Mouse (Mus musculus) B cell, adult (primary cell): ENCODE data around the gene 1110059E24Rik. TPM values are rescaled to one million over a fixed set of nuclear protein-coding genes. Genes with fewer than 3 reads are reported as not detected.

ENCODE experiments used
- total RNA-seq: library from RNA; stranded (reverse); gene quantifications from 4 replicates; pipeline ENCODE4 v1.2.4, GENCODE M21; 2023; ENCODE audit not compliant: inconsistent age

1110059E24Rik gene
- 135 to 155 TPM (median 148 TPM) in 4 replicates for total RNA-seq

DNA sequence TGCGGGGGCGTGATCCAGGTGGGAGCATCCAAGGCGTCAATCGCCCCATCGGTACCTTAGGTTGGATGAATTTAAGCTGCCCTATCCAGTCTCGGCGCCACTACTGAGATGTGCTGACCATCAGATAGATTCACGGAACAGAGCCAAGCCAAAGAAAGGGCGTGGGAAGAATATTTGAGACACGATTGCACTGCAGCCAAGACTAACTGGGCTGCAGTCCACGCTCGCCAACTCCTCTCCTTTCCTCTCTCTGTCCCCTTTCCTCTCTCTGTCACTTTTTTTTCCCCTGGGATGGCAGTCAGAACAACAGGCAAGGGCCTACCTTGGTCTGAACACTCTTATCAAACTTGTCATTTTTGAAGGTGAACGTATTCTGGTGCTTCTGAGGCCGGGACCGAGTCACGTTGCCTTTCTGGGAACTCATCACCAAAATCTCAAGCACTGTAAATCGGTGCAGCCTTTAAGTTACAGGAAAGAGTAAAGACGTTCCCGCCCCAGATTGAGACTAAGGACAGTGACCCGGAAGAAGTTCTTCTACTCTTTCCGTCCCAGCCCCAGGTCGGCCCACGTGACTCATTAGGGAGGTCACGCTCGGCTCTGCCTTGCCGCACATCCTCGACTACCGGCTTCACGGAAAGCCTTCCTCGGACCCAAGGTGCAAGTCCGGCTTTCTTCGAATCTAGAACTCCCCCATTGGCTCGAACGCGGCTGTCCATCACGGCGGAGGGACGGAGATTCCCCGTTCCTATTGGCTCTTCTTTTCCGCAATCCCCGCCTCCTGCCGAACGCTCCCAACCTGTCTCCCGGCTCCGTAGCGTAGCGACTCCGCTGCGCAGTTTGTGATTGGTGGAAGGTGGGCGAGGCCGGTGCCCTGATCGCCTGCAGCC is at the start of gene 1110059E24Rik:
Gene 1110059E24Rik (minus strand): TSS at position 692 of the 887 bp plus-strand sequence.

DNA sequence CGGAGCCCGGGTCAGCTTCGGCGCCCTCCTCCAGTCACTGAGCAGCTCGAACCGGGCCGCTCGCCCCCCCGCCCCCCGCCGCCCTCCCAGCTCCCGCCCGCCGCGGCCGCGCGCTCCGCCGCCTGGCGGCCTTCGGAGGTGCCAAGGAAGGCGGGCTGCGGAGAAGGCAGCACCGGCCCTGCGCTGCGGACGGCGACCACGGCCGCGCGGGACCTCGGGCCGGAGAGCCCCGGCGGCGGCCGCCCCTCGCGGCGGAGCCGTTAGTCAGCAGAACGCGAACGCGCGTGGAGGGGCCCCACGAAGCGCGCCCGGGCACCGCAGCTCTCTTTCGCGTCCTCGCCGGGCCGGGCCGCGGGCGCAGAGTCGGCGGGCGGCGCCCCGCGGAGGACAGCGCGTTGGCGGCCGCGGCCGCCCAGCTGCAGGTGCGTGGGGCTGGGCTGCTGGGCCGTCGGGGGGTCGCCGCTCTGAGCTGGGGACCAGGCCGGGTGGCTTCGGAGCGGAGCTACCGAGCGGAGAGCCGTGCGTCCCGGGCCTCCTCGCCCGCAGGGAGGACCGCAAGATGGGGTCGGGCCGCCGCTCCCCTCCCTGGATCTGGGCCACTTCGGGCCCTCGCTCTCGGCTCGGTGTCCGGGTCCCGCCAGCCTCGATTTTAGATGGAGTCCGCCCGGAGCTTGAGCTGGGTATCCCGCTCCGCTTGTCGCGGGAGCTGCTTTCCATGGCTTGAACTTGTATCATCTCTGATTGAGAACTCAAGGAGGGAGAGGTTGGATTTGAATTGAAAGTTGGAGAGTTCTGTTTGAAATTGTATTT is 601 bp upstream of the 1110059E24Rik start, which contains the start of gene Abhd17b:
Gene Abhd17b (plus strand): TSS at position 14 of the 810 bp plus-strand sequence.

Other genes with a start within 250 kb of the 1110059E24Rik start
- 0.15 to 0.39 TPM (median 0.19 TPM) in 4 replicates for gene Gda, start 179.5 kb downstream of the 1110059E24Rik start, total RNA-seq
- 150 to 158 TPM (median 152 TPM) in 4 replicates for gene Abhd17b, start 209 bp upstream of the 1110059E24Rik start, total RNA-seq
- 15.0 to 18.1 TPM (median 17.7 TPM) in 4 replicates for gene Cemip2, start 125.4 kb upstream of the 1110059E24Rik start, total RNA-seq